Mouse (Mus musculus) stomach, embryonic 16.5 days (tissue): ENCODE results near the gene Tent5c. TPM values are rescaled to one million over a fixed set of nuclear protein-coding genes. Genes with fewer than 3 reads are reported as not detected.

Experiments used
- polyA plus RNA-seq: library from polyadenylated mRNA; unstranded; fragments of >200 nt; fragmentation: Nextera tagmentation; extraction: Ambion mirVana; gene quantifications from 2 replicates; pipeline ENCODE4 v1.2.1, GENCODE M21; 2015

Gene Tent5c
- polyA plus RNA-seq, 1 experiment from 2014 or later: 21.5 TPM

Other genes with a start within 250 kb of the Tent5c start
- 41.6 and 43.4 TPM in 2 replicates for gene Man1a2, start 196.2 kb upstream of the Tent5c start, polyA plus RNA-seq